Mouse (Mus musculus) activated CD4-positive, CD25-positive, alpha-beta regulatory T cell, adult 4 months (primary cell): ENCODE data around the gene Dohh. TPM values are rescaled to one million over a fixed set of nuclear protein-coding genes. Genes with fewer than 3 reads are reported as not detected.

Experiments
- ATAC-seq: one replicate; pipeline ENCODE4 v1.8.0; 2017
- polyA plus RNA-seq, 2 experiments: library from polyadenylated mRNA; unstranded; fragments of 100-300 nt; shearing (Covaris generic); gene quantifications; one replicate each; pipeline ENCODE4 v1.2.1; 2017

The Dohh gene
- polyA plus RNA-seq, 2 experiments from 2014 or later, result 12.7 to 13.7 TPM

GRCm38 (mm10) chr10:81418216-81419070 lies 34.2 kb downstream of the Dohh start:
- no peak for ATAC-seq

- no peak for ATAC-seq
These were observed 35.1 kb downstream of the Dohh start for GRCm38 (mm10) chr10:81419111-81419928.

GRCm38 (mm10) chr10:81420191-81420767 lies 36.1 kb downstream of the Dohh start:
- no peak for ATAC-seq

GRCm38 (mm10) chr10:81421041-81421796 lies 37.0 kb downstream of the Dohh start:
- ATAC-seq, result no peak

- ATAC-seq, result no peak
These were observed 37.5 kb downstream of the Dohh start for GRCm38 (mm10) chr10:81421797-81422100.

GRCm38 (mm10) chr10:81422191-81422590 lies 38.0 kb downstream of the Dohh start:
- no peak for ATAC-seq

GRCm38 (mm10) chr10:81422661-81423217 lies 38.5 kb downstream of the Dohh start:
- ATAC-seq, result no peak

- ATAC-seq, result no peak
These were observed 39.4 kb downstream of the Dohh start for GRCm38 (mm10) chr10:81423476-81424245.

GRCm38 (mm10) chr10:81424246-81425051 lies 40.2 kb downstream of the Dohh start:
- no peak for ATAC-seq

GRCm38 (mm10) chr10:81425236-81425850 lies 41.1 kb downstream of the Dohh start:
- ATAC-seq, result no peak

GRCm38 (mm10) chr10:81426081-81426671 lies 41.9 kb downstream of the Dohh start:
- no peak for ATAC-seq

GRCm38 (mm10) chr10:81426897-81427296 lies 42.7 kb downstream of the Dohh start:
- no peak for ATAC-seq

GRCm38 (mm10) chr10:81427327-81427726 lies 43.1 kb downstream of the Dohh start:
- no peak for ATAC-seq

GRCm38 (mm10) chr10:81427804-81428506 lies 43.7 kb downstream of the Dohh start:
- no peak for ATAC-seq

- ATAC-seq, result no peak
These were observed 44.3 kb downstream of the Dohh start for GRCm38 (mm10) chr10:81428507-81428870.

- no peak for ATAC-seq
These were observed 44.9 kb downstream of the Dohh start for GRCm38 (mm10) chr10:81429092-81429491.

- ATAC-seq, result no peak
These were observed 45.4 kb downstream of the Dohh start for GRCm38 (mm10) chr10:81429605-81430061.

GRCm38 (mm10) chr10:81430141-81430830 lies 46.1 kb downstream of the Dohh start:
- no peak for ATAC-seq
